Mouse (Mus musculus) C2C12 (cell line): ENCODE data around the gene Ntrk1.

ENCODE experiments used
- CTCF ChIP-seq: IDR thresholded peaks from one replicate; pipeline ENCODE4 v1.5.1; 2011; ENCODE audit not compliant: control insufficient read depth, insufficient read depth, insufficient read length
- MYOD1 ChIP-seq: IDR thresholded peaks from one replicate; pipeline ENCODE4 v1.6.1; 2011; ENCODE audit warnings: low read depth; ENCODE audit not compliant: control insufficient read depth, insufficient read length

GRCm38 (mm10) chr3:87785626-87786214 is 9.2 kb downstream of the Ntrk1 start:
- no peak for TF ChIP-seq CTCF
- TF ChIP-seq MYOD1, result no peak
